Mouse (Mus musculus) forebrain, embryonic 14.5 days (tissue): ENCODE results near the gene Rdh8. TPM values are rescaled to one million over a fixed set of nuclear protein-coding genes. Genes with fewer than 3 reads are reported as not detected.

Experiments
- ATAC-seq: fragments of 200-750 bp; cut with Nextera tagmentation; 2 replicates; pipeline ENCODE4 v1.8.0; 2017; ENCODE audit warnings: mild to moderate bottlenecking, moderate library complexity
- DNase-seq: peaks from one replicate; pipeline ENCODE4 v3.0.0-alpha.2; 2015; ENCODE audit warnings: low spot score
- H3K27ac ChIP-seq: fragments of 300-500 bp; sonication (generic); 2 replicates; pipeline ENCODE4 v1.5.1; 2014; ENCODE audit warnings: low read depth, mild to moderate bottlenecking, control low read depth, low read length, moderate library complexity
- H3K27me3 ChIP-seq: fragments of 300-500 bp; sonication (generic); replicated peaks from 2 replicates; pipeline ENCODE4 v1.6.1; 2014; ENCODE audit warnings: low read length, control low read depth, mixed read lengths; ENCODE audit not compliant: control insufficient read depth, insufficient read depth
- H3K36me3 ChIP-seq: fragments of 300-500 bp; sonication (generic); 2 replicates; pipeline ENCODE4 v1.6.1; 2014; ENCODE audit warnings: low read length, control low read depth; ENCODE audit not compliant: control insufficient read depth, insufficient read depth
- H3K4me1 ChIP-seq: fragments of 300-500 bp; sonication (generic); 2 replicates; pipeline ENCODE4 v1.6.1; 2014; ENCODE audit warnings: antibody characterized with exemption, low read length, control low read depth; ENCODE audit not compliant: control insufficient read depth, insufficient read depth
- H3K4me2 ChIP-seq: fragments of 300-500 bp; sonication (generic); 2 replicates; pipeline ENCODE4 v1.6.1; 2014; ENCODE audit warnings: mild to moderate bottlenecking, control low read depth, low read length
- H3K4me3 ChIP-seq: fragments of 300-500 bp; sonication (generic); 2 replicates; pipeline ENCODE4 v1.5.1; 2014; ENCODE audit warnings: low read depth, low read length, control low read depth
- H3K9ac ChIP-seq: fragments of 300-500 bp; sonication (generic); 2 replicates; pipeline ENCODE4 v1.6.1; 2014; ENCODE audit warnings: mild to moderate bottlenecking, low read length, control low read depth, moderate library complexity
- H3K9me3 ChIP-seq: fragments of 300-500 bp; sonication (generic); replicated peaks from 2 replicates; pipeline ENCODE4 v1.6.1; 2016; ENCODE audit warnings: low read length, control low read depth, mixed read lengths; ENCODE audit not compliant: control insufficient read depth
- WGBS: fragments of 180-500 bp; shearing (Covaris S2); extraction: QIAGEN DNeasy Blood & Tissue Kit; methylation state at CpG from one replicate; pipeline ENCODE4 v1.1.7; 2014; 5-methylcytosine and 5-hydroxymethylcytosine counted together
- polyA plus RNA-seq: library from polyadenylated mRNA; unstranded; fragments of >200 nt; fragmentation: Nextera tagmentation; extraction: Ambion mirVana; gene quantifications from 2 replicates; pipeline ENCODE4 v1.2.1, GENCODE M21; 2014

Gene Rdh8
- polyA plus RNA-seq, 1 experiment from 2014 or later: not detected

- Histone ChIP-seq H3K9ac (no peak overlapping the region), H3K4me3 (no peak overlapping the region), H3K9me3 (no peaks in the 10 kb centered on the region), H3K27ac (no peak overlapping the region), H3K4me1 (no peaks in the 10 kb centered on the region), H3K27me3 (0 out of 2 replicates have a peak, but pooled peaks cover 3% of the 10 kb centered on the region), H3K4me2 (no peak overlapping the region), H3K36me3 (no peaks in the 10 kb centered on the region)
- ATAC-seq (no peak), DNase-seq (no peak)
- 46% methylated on average over 6 of the region's 6 CpGs for WGBS
These were observed 41.6 kb downstream of the Rdh8 start for GRCm38 (mm10) chr9:20859926-20860325.

- Histone ChIP-seq H3K4me1 (no peaks in the 10 kb centered on the region), H3K9ac (no peak overlapping the region), H3K4me2 (no peak overlapping the region), H3K4me3 (no peak overlapping the region), H3K27ac (no peak overlapping the region), H3K27me3 (0 out of 2 replicates have a peak, but pooled peaks cover 3% of the 10 kb centered on the region), H3K36me3 (no peaks in the 10 kb centered on the region), H3K9me3 (no peaks in the 10 kb centered on the region)
- DNase-seq: peak; percentile 63
- 8% methylated on average over 4 of the region's 4 CpGs for WGBS
- ATAC-seq: no peak
These were observed 43.5 kb downstream of the Rdh8 start for GRCm38 (mm10) chr9:20861821-20862220.

- Histone ChIP-seq H3K27ac (no peak overlapping the region), H3K4me3 (no peak overlapping the region), H3K9me3 (no peaks in the 10 kb centered on the region), H3K27me3 (0 out of 2 replicates have a peak, but pooled peaks cover 6% of the 10 kb centered on the region), H3K4me2 (no peak overlapping the region), H3K36me3 (no peaks in the 10 kb centered on the region), H3K4me1 (no peaks in the 10 kb centered on the region), H3K9ac (no peak overlapping the region)
- WGBS: 68% methylated on average over 4 of the region's 4 CpGs
- no peak for ATAC-seq
- no peak for DNase-seq
These were observed 43.9 kb downstream of the Rdh8 start for GRCm38 (mm10) chr9:20862225-20862624.

- 50% methylated on average over 3 of the region's 3 CpGs for whole genome bisulfite sequencing
- H3K9me3 ChIP-seq: no peaks in the 10 kb centered on the region
- peaks cover 34% of the 10 kb centered on the region for H3K27me3 ChIP-seq
- no peak overlapping the region for H3K4me3 ChIP-seq
- no peak overlapping the region for H3K27ac ChIP-seq
- no peaks in the 10 kb centered on the region for H3K36me3 ChIP-seq
- H3K4me2 ChIP-seq: no peak overlapping the region
- ATAC-seq: no peak
- no peak overlapping the region for H3K9ac ChIP-seq
- DNase-seq: no peak
- H3K4me1 ChIP-seq: no peaks in the 10 kb centered on the region
These were observed 48.6 kb downstream of the Rdh8 start for GRCm38 (mm10) chr9:20866879-20867278.

- Histone ChIP-seq H3K27ac (no peak within 1 kb of the TSS), H3K4me2 (peak within 1 kb of the TSS; percentile 33), H3K4me1 (no peaks in the 10 kb centered on the region), H3K9ac (peak within 1 kb of the TSS; percentile 8; the same call in 1 of the 2 replicates), H3K36me3 (no peaks in the 10 kb centered on the region), H3K4me3 (peak within 1 kb of the TSS; percentile 21), H3K27me3 (peaks cover 34% of the 10 kb centered on the region), H3K9me3 (no peaks in the 10 kb centered on the region)
- WGBS: 11% methylated on average over 53 of the region's 53 CpGs
- no peak for DNase-seq
- ATAC-seq: no peak
These were observed 50.2 kb downstream of the Rdh8 start, which contains the start of gene A230050P20Rik for GRCm38 (mm10) chr9:20868448-20869001. TSS of gene A230050P20Rik (plus strand) at chr9:20868642.

- Histone ChIP-seq H3K4me1 (no peaks in the 10 kb centered on the region), H3K27ac (no peak overlapping the region), H3K9me3 (no peaks in the 10 kb centered on the region), H3K27me3 (peaks cover 34% of the 10 kb centered on the region), H3K9ac (no peak overlapping the region), H3K4me2 (peak overlapping the region; percentile 33; the same call in 1 of the 2 replicates), H3K4me3 (peak overlapping the region; percentile 21; the same call in 1 of the 2 replicates), H3K36me3 (no peaks in the 10 kb centered on the region)
- DNase-seq (no peak), ATAC-seq (no peak)
- 8% methylated on average over 19 of the region's 19 CpGs for WGBS
These were observed 50.9 kb downstream of the Rdh8 start for GRCm38 (mm10) chr9:20869246-20869645.

GRCm38 (mm10) chr9:20870211-20871173 is 52.2 kb downstream of the Rdh8 start:
- H3K27me3 ChIP-seq: peaks cover 34% of the 10 kb centered on the region
- WGBS: 79% methylated on average over 12 of the region's 12 CpGs
- no peaks in the 10 kb centered on the region for H3K4me1 ChIP-seq

GRCm38 (mm10) chr9:20872991-20873390 is 54.7 kb downstream of the Rdh8 start:
- Histone ChIP-seq H3K9ac (no peak overlapping the region), H3K27me3 (peaks cover 26% of the 10 kb centered on the region), H3K4me1 (no peaks in the 10 kb centered on the region), H3K27ac (no peak overlapping the region), H3K9me3 (no peaks in the 10 kb centered on the region), H3K4me2 (no peak overlapping the region), H3K36me3 (no peaks in the 10 kb centered on the region), H3K4me3 (no peak overlapping the region)
- no peak for ATAC-seq
- 88% methylated on average over 10 of the region's 10 CpGs for WGBS
- DNase-seq: no peak

More at GRCm38 (mm10) chr9:20870211-20871173, 52.2 kb downstream of the Rdh8 start:
- H3K4me2 ChIP-seq: no peak overlapping the region
- no peaks in the 10 kb centered on the region for H3K36me3 ChIP-seq
- H3K9me3 ChIP-seq: no peaks in the 10 kb centered on the region
- DNase-seq: no peak
- no peak for ATAC-seq
- no peak overlapping the region for H3K27ac ChIP-seq
- H3K4me3 ChIP-seq: no peak overlapping the region
- no peak overlapping the region for H3K9ac ChIP-seq
